Mouse (Mus musculus) erythroblast, embryonic 14.5 days (primary cell): ENCODE data around the gene Wnt7b.

Source experiments
- GATA1 ChIP-seq: IDR thresholded peaks from 2 replicates; pipeline ENCODE4 v1.6.1; 2012; ENCODE audit warnings: low read length, inconsistent platforms, mixed read lengths
- TAL1 ChIP-seq: IDR thresholded peaks from 3 replicates; pipeline ENCODE4 v1.6.1; 2012; ENCODE audit warnings: low read length, inconsistent platforms, mixed read lengths

DNA sequence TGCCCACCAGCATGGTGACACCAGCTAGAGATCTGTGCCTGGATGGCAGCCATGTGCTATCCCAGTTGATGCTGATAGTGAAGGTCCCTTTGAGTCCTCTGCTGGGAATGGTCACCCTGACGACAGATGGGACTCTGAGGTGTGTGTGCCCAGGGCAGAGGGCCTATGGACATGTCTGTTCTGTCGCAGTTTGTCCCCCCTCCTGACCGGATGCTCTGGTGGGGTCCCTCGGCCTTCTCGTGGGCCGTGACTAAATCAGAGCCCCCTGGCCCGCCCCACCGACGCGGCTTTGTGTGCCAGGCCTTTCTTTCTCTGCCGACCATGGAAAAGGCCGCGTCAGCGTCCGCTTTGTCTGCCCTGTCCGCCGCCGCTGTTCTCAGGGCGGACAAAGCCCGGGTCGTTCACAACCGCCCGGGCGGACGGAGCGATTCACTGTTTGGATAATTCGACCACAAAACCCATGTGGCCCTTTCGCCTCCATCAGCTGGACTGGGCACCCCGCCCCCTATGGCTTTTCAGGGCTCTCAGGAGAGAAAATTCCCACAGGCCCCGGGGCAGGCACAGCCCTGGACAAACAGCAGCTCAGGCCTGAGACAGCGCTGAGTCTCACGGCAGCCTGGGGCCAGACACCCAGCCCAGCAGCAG lies 74.8 kb downstream of the Wnt7b start:
- TF ChIP-seq GATA1: no peak
- no peak for TF ChIP-seq TAL1
